Mouse (Mus musculus) liver, postnatal 0 days (tissue): ENCODE measurements around the gene Pde7b.

Experiments
- CTCF ChIP-seq: sonication (generic); IDR thresholded peaks from 2 replicates; pipeline ENCODE4 v1.5.1; 2016; ENCODE audit warnings: antibody characterized with exemption, low read depth
- EP300 ChIP-seq: IDR thresholded peaks from 2 replicates; pipeline ENCODE4 v1.6.1; 2016; ENCODE audit warnings: antibody characterized with exemption, low read depth, mild to moderate bottlenecking

DNA sequence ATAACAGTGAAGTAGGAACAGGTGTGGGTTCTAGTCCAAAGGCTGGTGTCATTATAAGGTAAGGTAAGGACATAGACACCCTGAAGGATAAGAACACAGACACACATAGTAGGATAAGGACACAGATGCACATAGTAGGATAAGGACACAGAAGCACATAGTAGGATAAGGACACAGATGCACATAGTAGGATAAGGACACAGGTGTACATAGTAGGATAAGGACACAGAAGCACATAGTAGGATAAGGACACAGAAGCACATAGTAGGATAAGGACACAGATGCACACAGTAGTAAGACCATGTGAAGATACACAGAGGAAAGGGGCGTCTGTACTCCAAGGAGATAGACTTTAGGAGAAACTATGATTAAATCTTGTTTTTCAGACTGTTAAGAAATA is 5.2 kb upstream of the Pde7b start:
- no peak for TF ChIP-seq EP300
- TF ChIP-seq CTCF, result no peak
